Comparison of ENCODE assay signal across 10 mouse cellular contexts in the genomic region with DNA sequence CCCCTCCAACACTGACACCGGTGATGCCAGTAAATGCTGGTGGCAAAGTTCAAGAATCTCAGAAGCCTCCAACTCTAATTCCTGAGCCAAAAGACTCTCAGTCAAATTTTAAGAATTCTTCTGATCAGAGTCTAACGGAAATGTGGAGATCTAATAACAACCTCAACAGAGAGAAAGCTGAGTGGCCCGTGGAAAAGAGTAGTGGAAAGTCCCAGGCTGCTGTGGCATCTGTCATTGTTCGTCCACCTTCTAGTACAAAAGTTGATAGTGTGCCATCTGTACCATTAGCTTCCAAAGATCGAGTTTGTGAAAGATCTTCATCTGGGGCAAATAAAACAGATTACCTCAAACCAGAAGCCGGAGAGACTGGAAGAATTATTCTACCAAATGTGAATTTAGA. TPM values are rescaled to one million over a fixed set of nuclear protein-coding genes. Genes with fewer than 3 reads are reported as not detected.
DNase-seq lines count a peak whose midpoint lies in the region; ATAC-seq and TF ChIP-seq lines count a peak whose summit lies in the region.
"Had no signal": no experiment of that assay in that cellular context is flagged by ENCODE, and none has a peak within 500 bp of the region (broad histone marks: within the 10 kb centered on the region; RNA-seq: fewer than 3 reads in every experiment).

No protein-coding gene starts in this region.

- peaks cover 24% of the 10 kb centered on the region for H3K36me3 ChIP-seq in heart, embryonic 16.5 days (ENCODE audit: control insufficient read depth, insufficient read depth)
- H3K36me3 ChIP-seq in liver, postnatal 0 days (replicated peaks; ENCODE audit: insufficient read depth, low read length), result peaks cover 45% of the 10 kb centered on the region
- peaks cover 61% of the 10 kb centered on the region for H3K36me3 ChIP-seq in embryonic facial prominence, embryonic 14.5 days (ENCODE audit: control insufficient read depth, insufficient read depth, low read length)
- peaks cover 31% of the 10 kb centered on the region for H3K36me3 ChIP-seq in neural tube, embryonic 15.5 days

- DNase-seq in heart, adult 9 months (ENCODE audit: low spot score in 2 of 2), result no peak
- DNase-seq in liver, postnatal 0 days, result no peak
- DNase-seq in liver, result no peak
- no peak for DNase-seq in embryonic facial prominence, embryonic 14.5 days (ENCODE audit: low spot score)
- DNase-seq in frontal cortex, adult 2 months (ENCODE audit: extremely low spot score in 1 of 2, low spot score in 1 of 2), result no peak
- DNase-seq: thymus, postnatal 25 days had no signal

- H3K9ac ChIP-seq in heart, embryonic 16.5 days (ENCODE audit: low read length), result no peak overlapping the region
- no peak overlapping the region for H3K9ac ChIP-seq in liver, postnatal 0 days (replicated peaks)
- H3K9ac ChIP-seq in embryonic facial prominence, embryonic 14.5 days (ENCODE audit: low read depth, low read length), result no peak overlapping the region
- H3K9ac ChIP-seq in neural tube, embryonic 15.5 days (replicated peaks), result no peak overlapping the region
- H3K9ac ChIP-seq: stomach, embryonic 15.5 days had no signal

- no peak overlapping the region for H3K4me3 ChIP-seq in heart, embryonic 16.5 days (ENCODE audit: low read length)
- H3K4me3 ChIP-seq in liver, postnatal 0 days (ENCODE audit: low read depth, low read length), result no peak overlapping the region
- no peak overlapping the region for H3K4me3 ChIP-seq in embryonic facial prominence, embryonic 14.5 days (ENCODE audit: low read depth, low read length)
- no peak overlapping the region for H3K4me3 ChIP-seq in neural tube, embryonic 15.5 days (replicated peaks)
- H3K4me3 ChIP-seq: erythroblast, embryonic 14.5 days; stomach, embryonic 15.5 days had no signal

- no peak overlapping the region for H3K4me2 ChIP-seq in heart, embryonic 16.5 days (ENCODE audit: low read depth, low read length)
- H3K4me2 ChIP-seq in liver, postnatal 0 days (ENCODE audit: low read depth, low read length), result no peak overlapping the region
- H3K4me2 ChIP-seq in embryonic facial prominence, embryonic 14.5 days (ENCODE audit: low read depth, low read length), result no peak overlapping the region
- no peak overlapping the region for H3K4me2 ChIP-seq in neural tube, embryonic 15.5 days
- H3K4me2 ChIP-seq: stomach, embryonic 15.5 days had no signal

- ATAC-seq in heart, embryonic 16.5 days (replicated peaks; ENCODE audit: extremely low read depth, insufficient read depth, low FRiP score), result no peak
- ATAC-seq in liver, postnatal 0 days, result no peak
- ATAC-seq in embryonic facial prominence, embryonic 14.5 days (ENCODE audit: low read depth), result no peak
- no peak for ATAC-seq in neural tube, embryonic 15.5 days (ENCODE audit: low FRiP score)

- H3K27ac ChIP-seq in heart, embryonic 16.5 days (ENCODE audit: low read length), result peak overlapping the region; percentile 78
- peak overlapping the region; percentile 55; the same call in 1 of the 2 replicates for H3K27ac ChIP-seq in liver, postnatal 0 days (ENCODE audit: low read depth)
- peak overlapping the region; percentile 44 for H3K27ac ChIP-seq in embryonic facial prominence, embryonic 14.5 days (replicated peaks; ENCODE audit: low read depth, low read length)
- peak overlapping the region; percentile 68; the same call in 1 of the 2 replicates for H3K27ac ChIP-seq in neural tube, embryonic 15.5 days (replicated peaks)

- no peak for TF ChIP-seq CTCF in liver, postnatal 0 days (IDR thresholded peaks at IDR 0.05; ENCODE audit: low read depth)

- no peaks in the 10 kb centered on the region for H3K9me3 ChIP-seq in heart, embryonic 16.5 days (replicated peaks; ENCODE audit: control insufficient read depth, low read length)
- H3K9me3 ChIP-seq in liver, postnatal 0 days (ENCODE audit: low read length), result no peaks in the 10 kb centered on the region
- no peaks in the 10 kb centered on the region for H3K9me3 ChIP-seq in embryonic facial prominence, embryonic 14.5 days (ENCODE audit: control insufficient read depth, low read length)
- H3K9me3 ChIP-seq in neural tube, embryonic 15.5 days (replicated peaks), result no peaks in the 10 kb centered on the region
- H3K9me3 ChIP-seq: stomach, embryonic 15.5 days had no signal

- TF ChIP-seq EP300 in liver, postnatal 0 days (IDR thresholded peaks at IDR 0.05; ENCODE audit: low read depth), result no peak

- H3K27me3 ChIP-seq in heart, embryonic 16.5 days (ENCODE audit: control insufficient read depth, insufficient read depth, low read length), result no peaks in the 10 kb centered on the region
- no peaks in the 10 kb centered on the region for H3K27me3 ChIP-seq in liver, postnatal 0 days (ENCODE audit: insufficient read depth, low read length)
- H3K27me3 ChIP-seq in embryonic facial prominence, embryonic 14.5 days (replicated peaks; ENCODE audit: control insufficient read depth, insufficient read depth, low read length), result no peaks in the 10 kb centered on the region
- no peaks in the 10 kb centered on the region for H3K27me3 ChIP-seq in neural tube, embryonic 15.5 days (replicated peaks)
- H3K27me3 ChIP-seq: stomach, embryonic 15.5 days had no signal

- peaks cover 30% of the 10 kb centered on the region for H3K4me1 ChIP-seq in heart, embryonic 16.5 days (ENCODE audit: control insufficient read depth, insufficient read depth, low read length)
- no peaks in the 10 kb centered on the region for H3K4me1 ChIP-seq in liver, postnatal 0 days (ENCODE audit: insufficient read depth)
- no peaks in the 10 kb centered on the region for H3K4me1 ChIP-seq in embryonic facial prominence, embryonic 14.5 days (ENCODE audit: control insufficient read depth, insufficient read depth, low read length)
- peaks cover 14% of the 10 kb centered on the region for H3K4me1 ChIP-seq in neural tube, embryonic 15.5 days
- H3K4me1 ChIP-seq: stomach, embryonic 15.5 days had no signal

- 75% methylated on average over 6 of the region's 6 CpGs for WGBS in heart, embryonic 16.5 days
- 78% methylated on average over 6 of the region's 6 CpGs for WGBS in liver, postnatal 0 days (ENCODE audit: insufficient replicate concordance)
- WGBS in embryonic facial prominence, embryonic 14.5 days, result 74% methylated on average over 6 of the region's 6 CpGs
- WGBS in neural tube, embryonic 15.5 days, result 89% methylated on average over 6 of the region's 6 CpGs

RNA-seq across cellular contexts. Expression of gene Nrbf2, which starts 59.6 kb away (rescaled TPM):
- 29.8 and 33.0 TPM in 2 replicates for polyA plus RNA-seq in heart, embryonic 16.5 days (2015; fragmentation: Nextera tagmentation; extraction: Ambion mirVana)
- 17.5 and 20.2 TPM in 2 replicates for polyA plus RNA-seq in liver, postnatal 0 days (2015; fragmentation: Nextera tagmentation; extraction: Ambion mirVana)
- polyA plus RNA-seq in embryonic facial prominence, embryonic 14.5 days (2014; fragmentation: Nextera tagmentation; extraction: Ambion mirVana), result 39.2 and 40.5 TPM in 2 replicates
- 38.6 and 39.4 TPM in 2 replicates for polyA plus RNA-seq in neural tube, embryonic 15.5 days (2015; fragmentation: Nextera tagmentation; extraction: Ambion mirVana)
- 18.6 and 19.7 TPM in 2 replicates for polyA plus RNA-seq in frontal cortex, adult 2 months (2012; rRNA removed)
